Mouse (Mus musculus): Measurements from ENCODE around the gene Trmt10a.

Trmt10a gene

GRCm38 (mm10) chr3:138197973-138198721 lies 54.9 kb downstream of the Trmt10a start:
- peak; percentile 84 for DNase-seq

- DNase-seq = no peak
Measured at GRCm38 (mm10) chr3:138198722-138199068, 55.4 kb downstream of the Trmt10a start.

GRCm38 (mm10) chr3:138208821-138209220 lies 65.6 kb downstream of the Trmt10a start:
- no peak for DNase-seq

All from cerebellum, adult 9-10 months (tissue).